Mouse (Mus musculus): ENCODE measurements around the gene Gm5129. TPM values are rescaled to one million over a fixed set of nuclear protein-coding genes. Genes with fewer than 3 reads are reported as not detected.

Gm5129 gene
- 0.79 and 1.8 TPM in 2 replicates for polyA plus RNA-seq (2012; ENCODE audit: low replicate concordance)

DNA sequence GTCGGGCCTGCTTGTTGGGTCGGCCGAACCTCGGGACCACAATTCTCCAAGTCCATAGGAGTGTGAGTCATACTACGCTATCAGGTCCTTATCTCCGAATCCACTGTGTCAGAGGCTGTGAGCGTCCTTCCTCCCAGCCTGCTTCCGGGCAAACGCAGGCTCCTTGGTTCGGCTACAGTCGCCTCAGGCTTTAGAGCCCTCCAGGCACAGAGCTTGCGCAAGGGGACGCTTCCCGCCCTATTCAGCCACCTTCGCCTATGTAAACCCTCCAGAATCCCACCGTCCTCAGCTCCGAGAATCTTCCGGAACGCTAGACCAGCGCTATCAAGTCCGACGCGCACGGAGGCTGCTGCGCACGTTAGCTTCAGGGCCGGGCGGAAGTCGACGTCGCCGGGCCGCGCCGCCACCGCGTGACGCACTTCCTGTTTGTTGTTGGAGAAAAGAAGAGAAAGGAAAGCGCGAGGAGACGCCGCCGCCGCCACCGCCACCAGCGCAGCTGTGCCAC is at the start of gene Gm5129, which contains the start of gene Dnajb6:
Gene Gm5129, minus strand, starts transcription at position 380 of the 505 bp plus-strand sequence.
Gene Dnajb6, plus strand, starts transcription at position 132 of the 505 bp plus-strand sequence.

Other genes starting within 250 kb of the Gm5129 start
- gene Ube3c, start 166.7 kb downstream of the Gm5129 start, polyA plus RNA-seq (2012; ENCODE audit: low replicate concordance): 3.7 and 4.3 TPM in 2 replicates
- gene Dnajb6, start 248 bp downstream of the Gm5129 start, polyA plus RNA-seq (2012; ENCODE audit: low replicate concordance): 131 and 396 TPM in 2 replicates

All from hematopoietic multipotent progenitor cell, adult 10-12 weeks (in vitro differentiated cells).